Mouse (Mus musculus) liver, embryonic 15.5 days (tissue): Measurements from ENCODE around the gene Meioc. TPM values are rescaled to one million over a fixed set of nuclear protein-coding genes. Genes with fewer than 3 reads are reported as not detected.

Experiments used
- ATAC-seq: fragments of 200-750 bp; cut with Nextera tagmentation; 2 replicates; pipeline ENCODE4 v1.8.0; 2017; ENCODE audit warnings: moderate number of reproducible peaks, mild to moderate bottlenecking, moderate library complexity; ENCODE audit not compliant: insufficient read depth
- H3K27ac ChIP-seq: fragments of 300-500 bp; sonication (generic); replicated peaks from 2 replicates; pipeline ENCODE4 v1.5.1; 2015; ENCODE audit warnings: mild to moderate bottlenecking, inconsistent platforms
- H3K27me3 ChIP-seq: fragments of 300-500 bp; sonication (generic); 2 replicates; pipeline ENCODE4 v1.6.1; 2015; ENCODE audit warnings: mild to moderate bottlenecking, inconsistent platforms
- H3K36me3 ChIP-seq: fragments of 300-500 bp; sonication (generic); replicated peaks from 2 replicates; pipeline ENCODE4 v1.6.1; 2015; ENCODE audit warnings: moderate library complexity, mild to moderate bottlenecking, inconsistent platforms
- H3K4me1 ChIP-seq: fragments of 300-500 bp; sonication (generic); replicated peaks from 2 replicates; pipeline ENCODE4 v1.6.1; 2015; ENCODE audit warnings: inconsistent platforms
- H3K4me2 ChIP-seq: fragments of 300-500 bp; sonication (generic); 2 replicates; pipeline ENCODE4 v1.6.1; 2015; ENCODE audit warnings: moderate library complexity, mild to moderate bottlenecking, inconsistent platforms
- H3K4me3 ChIP-seq: fragments of 300-500 bp; sonication (generic); replicated peaks from 2 replicates; pipeline ENCODE4 v1.5.1; 2015; ENCODE audit warnings: mild to moderate bottlenecking, inconsistent platforms
- H3K9ac ChIP-seq: fragments of 300-500 bp; sonication (generic); 2 replicates; pipeline ENCODE4 v1.6.1; 2015; ENCODE audit warnings: moderate library complexity, mild to moderate bottlenecking, inconsistent platforms
- H3K9me3 ChIP-seq: fragments of 300-500 bp; sonication (generic); replicated peaks from 2 replicates; pipeline ENCODE4 v1.6.1; 2016; ENCODE audit warnings: inconsistent platforms
- WGBS: fragments of 180-500 bp; shearing (Covaris S2); methylation state at CpG from one replicate; pipeline ENCODE4 v1.1.7; 2015; ENCODE audit warnings: mixed read lengths; ENCODE audit not compliant: insufficient replicate concordance; 5-methylcytosine and 5-hydroxymethylcytosine counted together
- polyA plus RNA-seq: library from polyadenylated mRNA; unstranded; fragments of >200 nt; fragmentation: Nextera tagmentation; extraction: Ambion mirVana; gene quantifications from 2 replicates; pipeline ENCODE4 v1.2.1, GENCODE M21; 2015

Gene Meioc
- polyA plus RNA-seq, 1 experiment from 2014 or later = 0.09 TPM

GRCm38 (mm10) chr11:102636887-102637286, 26.6 kb upstream of the Meioc start:
- Histone ChIP-seq H3K36me3 (no peaks in the 10 kb centered on the region), H3K27ac (no peak overlapping the region), H3K9ac (no peak overlapping the region), H3K9me3 (no peaks in the 10 kb centered on the region), H3K4me1 (no peaks in the 10 kb centered on the region), H3K4me2 (no peak overlapping the region), H3K27me3 (peaks cover 28% of the 10 kb centered on the region), H3K4me3 (no peak overlapping the region)
- 56% methylated on average over 12 of the region's 12 CpGs for WGBS
- ATAC-seq = no peak

DNA sequence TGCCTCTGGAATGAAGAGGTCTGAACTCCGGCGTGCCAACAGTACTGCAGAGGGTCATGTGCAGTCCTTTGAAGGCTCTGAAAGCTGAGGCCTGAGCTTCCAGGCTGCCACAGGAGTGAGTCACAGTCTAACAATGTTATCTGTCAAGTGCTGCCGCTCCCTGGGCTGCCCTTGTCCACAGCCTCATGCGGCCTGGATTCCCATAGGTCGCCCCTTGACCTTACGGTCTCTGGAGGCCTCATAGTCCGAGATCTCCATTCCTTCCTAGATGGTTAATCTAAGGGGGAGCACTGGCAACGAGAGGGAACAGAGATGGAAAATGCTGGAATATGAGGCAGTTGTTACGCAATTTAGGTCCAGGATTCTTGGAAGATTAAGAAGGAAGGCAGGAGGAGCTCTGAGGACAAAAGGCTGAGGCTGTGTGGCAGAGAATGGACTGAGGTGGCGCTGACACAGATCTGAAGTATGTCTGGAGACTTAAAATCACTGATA, 19.6 kb upstream of the Meioc start:
- no peak overlapping the region for H3K9ac ChIP-seq
- no peaks in the 10 kb centered on the region for H3K36me3 ChIP-seq
- no peak for ATAC-seq
- no peak overlapping the region for H3K4me3 ChIP-seq
- H3K9me3 ChIP-seq = no peaks in the 10 kb centered on the region
- no peaks in the 10 kb centered on the region for H3K4me1 ChIP-seq
- no peak overlapping the region for H3K27ac ChIP-seq
- peaks cover 8% of the 10 kb centered on the region for H3K27me3 ChIP-seq
- no peak overlapping the region for H3K4me2 ChIP-seq
- 50% methylated on average over 10 of the region's 10 CpGs for WGBS

DNA sequence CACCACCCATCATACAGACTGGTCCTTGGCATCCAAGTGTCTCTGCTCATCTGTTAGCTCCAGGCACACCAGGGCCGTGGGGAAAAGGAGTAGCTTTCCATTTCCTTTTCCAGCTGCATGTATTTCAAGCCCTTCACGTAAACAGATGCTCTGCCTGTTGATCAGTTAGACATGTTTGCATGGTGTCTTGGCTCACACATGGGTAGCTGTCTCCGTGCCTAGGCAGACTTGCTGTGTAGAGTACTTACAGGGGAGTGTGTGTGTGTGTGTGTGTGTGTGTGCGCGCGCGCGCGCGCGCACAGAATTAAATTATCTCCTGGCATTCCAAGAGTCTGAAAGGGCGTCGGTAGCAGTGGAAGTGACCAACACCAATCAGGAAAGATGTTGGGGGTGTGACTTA, 17.3 kb upstream of the Meioc start:
- H3K4me1 ChIP-seq = no peaks in the 10 kb centered on the region
- H3K27me3 ChIP-seq = peaks cover 5% of the 10 kb centered on the region; the same call in 1 of the 2 replicates
- no peaks in the 10 kb centered on the region for H3K9me3 ChIP-seq
- no peaks in the 10 kb centered on the region for H3K36me3 ChIP-seq
- 73% methylated on average over 13 of the region's 13 CpGs for WGBS
- H3K9ac ChIP-seq = no peak overlapping the region
- H3K4me3 ChIP-seq = no peak overlapping the region
- no peak for ATAC-seq
- H3K4me2 ChIP-seq = no peak overlapping the region
- no peak overlapping the region for H3K27ac ChIP-seq

DNA sequence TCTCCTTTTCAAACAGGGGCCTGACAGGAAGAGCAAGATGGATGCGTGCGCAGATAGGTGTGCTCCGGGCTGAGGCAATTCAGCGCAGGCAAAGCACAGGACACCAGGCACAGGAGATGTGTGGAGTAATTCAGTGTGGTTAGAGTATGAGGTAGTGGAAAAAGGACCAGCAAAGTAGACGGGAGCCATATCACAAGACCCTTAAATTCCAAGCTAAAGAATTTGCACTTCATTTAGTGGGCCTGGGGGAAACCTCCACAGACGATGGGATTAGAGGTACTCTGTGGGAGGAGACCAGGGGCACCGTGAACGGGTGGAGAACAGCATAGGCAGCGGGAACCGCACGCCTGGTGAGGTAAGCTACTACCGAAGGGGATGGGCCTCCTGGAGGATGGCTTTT, 15.6 kb upstream of the Meioc start:
- Histone ChIP-seq H3K27ac (no peak overlapping the region), H3K4me2 (no peak overlapping the region), H3K36me3 (no peaks in the 10 kb centered on the region), H3K9ac (no peak overlapping the region), H3K4me3 (no peak overlapping the region), H3K4me1 (no peaks in the 10 kb centered on the region), H3K9me3 (no peaks in the 10 kb centered on the region), H3K27me3 (0 out of 2 replicates have a peak, but pooled peaks cover under 1% of the 10 kb centered on the region)
- 61% methylated on average over 12 of the region's 12 CpGs for WGBS
- no peak for ATAC-seq

DNA sequence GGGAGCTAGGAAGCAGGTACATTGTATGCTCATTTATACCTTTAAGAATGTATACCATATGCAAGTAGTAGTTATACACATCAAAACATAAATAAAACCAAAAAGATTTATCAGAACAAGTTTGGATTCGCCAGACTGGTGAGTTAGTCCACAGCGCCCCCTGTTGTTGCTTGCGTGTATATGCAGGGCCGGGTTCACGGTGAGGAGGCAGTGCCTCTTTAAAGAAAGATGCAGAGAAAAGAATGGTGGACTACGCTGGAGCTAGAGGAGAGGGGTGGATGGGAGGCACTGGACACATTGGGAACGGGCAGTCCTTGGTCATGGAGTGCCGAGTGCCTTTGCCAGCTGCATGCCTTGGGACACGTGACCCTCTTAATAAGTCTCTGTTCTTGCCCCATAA, 12.1 kb upstream of the Meioc start:
- Histone ChIP-seq H3K4me3 (no peak overlapping the region), H3K9me3 (no peaks in the 10 kb centered on the region), H3K27ac (no peak overlapping the region), H3K4me1 (no peaks in the 10 kb centered on the region), H3K36me3 (no peaks in the 10 kb centered on the region), H3K27me3 (no peaks in the 10 kb centered on the region), H3K9ac (no peak overlapping the region), H3K4me2 (no peak overlapping the region)
- ATAC-seq = no peak
- WGBS = 4% methylated on average over 9 of the region's 9 CpGs

DNA sequence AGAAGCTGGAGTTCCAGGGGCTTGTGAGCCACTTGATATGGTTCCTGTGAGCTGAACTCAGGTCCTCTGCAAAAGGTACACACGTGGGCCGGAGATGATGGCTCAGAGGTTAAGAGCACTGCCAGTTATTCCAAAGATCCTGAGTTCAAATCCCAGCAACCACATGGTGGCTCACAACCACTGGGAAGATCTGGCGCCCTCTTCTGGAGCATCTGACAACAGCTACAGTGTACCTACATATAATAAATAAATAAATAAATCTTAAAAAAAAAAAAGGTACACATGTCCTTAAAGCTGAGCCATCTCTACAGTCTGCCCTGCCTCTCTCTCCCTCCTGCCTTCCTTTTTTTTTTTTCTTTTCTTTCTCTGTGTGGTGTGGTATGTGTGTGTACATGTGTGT, 10.7 kb upstream of the Meioc start:
- WGBS = 41% methylated on average over 3 of the region's 3 CpGs
- H3K27ac ChIP-seq = no peak overlapping the region
- H3K4me2 ChIP-seq = no peak overlapping the region
- no peaks in the 10 kb centered on the region for H3K27me3 ChIP-seq
- no peaks in the 10 kb centered on the region for H3K4me1 ChIP-seq
- H3K4me3 ChIP-seq = no peak overlapping the region
- no peak overlapping the region for H3K9ac ChIP-seq
- no peak for ATAC-seq
- H3K36me3 ChIP-seq = no peaks in the 10 kb centered on the region
- H3K9me3 ChIP-seq = no peaks in the 10 kb centered on the region

DNA sequence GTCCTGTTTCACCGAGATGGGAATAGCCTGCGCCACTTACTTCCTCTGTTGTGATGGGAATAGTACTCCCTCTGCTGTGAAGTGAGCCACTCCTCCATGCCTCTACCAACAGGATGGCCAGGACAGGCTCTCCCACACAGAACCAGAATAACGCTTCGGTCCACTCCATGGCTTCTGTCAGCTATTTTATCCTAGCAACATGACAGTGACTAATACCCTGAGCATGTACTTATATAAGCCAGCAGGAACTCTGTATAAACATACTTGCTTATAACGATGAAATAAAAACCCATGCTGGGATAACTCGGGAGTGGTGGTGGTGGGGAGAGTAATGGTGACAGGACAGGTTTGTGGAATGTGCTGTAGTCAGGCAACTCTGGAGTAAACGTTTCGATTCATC, 7.6 kb upstream of the Meioc start:
- no peaks in the 10 kb centered on the region for H3K4me1 ChIP-seq
- no peak for ATAC-seq
- no peak overlapping the region for H3K4me2 ChIP-seq
- no peak overlapping the region for H3K4me3 ChIP-seq
- H3K9ac ChIP-seq = no peak overlapping the region
- WGBS = 55% methylated on average over 8 of the region's 8 CpGs
- no peaks in the 10 kb centered on the region for H3K36me3 ChIP-seq
- no peaks in the 10 kb centered on the region for H3K9me3 ChIP-seq
- no peaks in the 10 kb centered on the region for H3K27me3 ChIP-seq
- no peak overlapping the region for H3K27ac ChIP-seq

DNA sequence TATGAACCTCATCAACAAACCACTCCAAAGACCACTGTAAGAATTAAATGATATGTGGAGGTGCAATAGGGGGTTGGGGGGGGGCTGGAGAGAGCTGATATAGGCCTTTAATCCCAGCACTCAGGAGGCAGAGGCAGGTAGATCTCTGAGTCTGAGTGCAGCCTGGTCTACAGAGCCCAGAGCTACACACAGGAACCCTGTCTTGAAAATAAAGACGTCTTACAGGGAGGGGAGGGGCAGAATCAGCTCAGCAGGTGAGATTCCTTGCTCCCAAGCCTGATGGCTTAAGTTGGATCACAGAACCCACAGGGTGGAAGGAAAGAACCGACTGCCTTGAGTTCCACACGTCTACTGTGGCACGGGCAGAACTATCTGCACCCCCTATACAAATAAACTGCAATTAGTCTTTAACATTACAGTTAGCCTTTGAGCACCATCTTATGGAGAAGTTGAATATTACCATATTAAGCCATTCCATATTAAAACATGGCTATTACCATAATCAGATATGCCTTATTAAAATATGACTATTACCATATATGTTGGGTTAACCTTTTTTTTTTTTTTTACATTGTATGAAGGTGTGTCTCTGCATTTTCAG, 7.1 kb upstream of the Meioc start:
- no peaks in the 10 kb centered on the region for H3K4me1 ChIP-seq
- WGBS = 14% methylated on average over 4 of the region's 4 CpGs
- no peaks in the 10 kb centered on the region for H3K27me3 ChIP-seq
- no peaks in the 10 kb centered on the region for H3K9me3 ChIP-seq
- no peak overlapping the region for H3K4me2 ChIP-seq
- no peaks in the 10 kb centered on the region for H3K36me3 ChIP-seq
- no peak overlapping the region for H3K9ac ChIP-seq
- no peak for ATAC-seq
- no peak overlapping the region for H3K27ac ChIP-seq
- H3K4me3 ChIP-seq = no peak overlapping the region

DNA sequence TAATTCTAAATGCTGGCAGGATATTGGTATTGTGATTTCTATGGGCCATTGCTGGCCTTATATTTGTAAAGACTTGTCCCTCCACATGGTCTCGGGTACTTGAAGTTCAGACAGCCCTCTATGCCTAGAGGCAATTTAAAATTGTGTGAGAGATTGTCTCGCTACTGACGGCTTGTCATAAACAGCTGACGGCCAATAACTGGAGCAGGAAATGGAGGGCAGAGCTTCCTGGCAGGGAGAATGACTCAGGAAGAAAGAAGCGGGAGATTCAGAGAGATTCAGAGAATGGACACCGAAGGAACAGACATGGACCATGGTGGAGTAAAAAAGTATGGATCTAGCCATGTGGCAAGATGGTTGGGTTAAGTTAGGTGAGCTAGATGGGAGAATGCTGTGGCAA, 6.6 kb upstream of the Meioc start:
- H3K9ac ChIP-seq = no peak overlapping the region
- no peaks in the 10 kb centered on the region for H3K4me1 ChIP-seq
- H3K36me3 ChIP-seq = no peaks in the 10 kb centered on the region
- H3K4me2 ChIP-seq = no peak overlapping the region
- 20% methylated on average over 6 of the region's 6 CpGs for WGBS
- H3K9me3 ChIP-seq = no peaks in the 10 kb centered on the region
- H3K27me3 ChIP-seq = no peaks in the 10 kb centered on the region
- H3K4me3 ChIP-seq = no peak overlapping the region
- no peak for ATAC-seq
- H3K27ac ChIP-seq = no peak overlapping the region

- 47% methylated on average over 33 of the region's 33 CpGs for WGBS
- peaks cover 35% of the 10 kb centered on the region for H3K27me3 ChIP-seq
- no peak overlapping the region for H3K4me3 ChIP-seq
- no peak overlapping the region for H3K4me2 ChIP-seq
- H3K27ac ChIP-seq = no peak overlapping the region
- ATAC-seq = no peak
- no peaks in the 10 kb centered on the region for H3K36me3 ChIP-seq
- peaks cover 5% of the 10 kb centered on the region; the same call in 1 of the 2 replicates for H3K4me1 ChIP-seq
- H3K9ac ChIP-seq = no peak overlapping the region
- H3K9me3 ChIP-seq = no peaks in the 10 kb centered on the region; the same call in 1 of the 2 replicates
Measured at GRCm38 (mm10) chr11:102665151-102665550, 1.6 kb downstream of the Meioc start.

- WGBS = 50% methylated on average over 84 of the region's 84 CpGs
- Histone ChIP-seq H3K27me3 (peaks cover 35% of the 10 kb centered on the region), H3K27ac (no peak overlapping the region), H3K9me3 (no peaks in the 10 kb centered on the region; the same call in 1 of the 2 replicates), H3K4me1 (peaks cover 5% of the 10 kb centered on the region; the same call in 1 of the 2 replicates), H3K4me3 (no peak overlapping the region), H3K4me2 (peak overlapping the region; percentile 10; the same call in 1 of the 2 replicates), H3K9ac (no peak overlapping the region), H3K36me3 (no peaks in the 10 kb centered on the region)
- no peak for ATAC-seq
Measured at GRCm38 (mm10) chr11:102665637-102666435, 2.3 kb downstream of the Meioc start.
